Mouse (Mus musculus): ENCODE results near the gene Nup153. TPM values are rescaled to one million over a fixed set of nuclear protein-coding genes. Genes with fewer than 3 reads are reported as not detected.

The Nup153 gene
- polyA plus RNA-seq, 1 experiment from 2014 or later: 8.0 TPM

DNA sequence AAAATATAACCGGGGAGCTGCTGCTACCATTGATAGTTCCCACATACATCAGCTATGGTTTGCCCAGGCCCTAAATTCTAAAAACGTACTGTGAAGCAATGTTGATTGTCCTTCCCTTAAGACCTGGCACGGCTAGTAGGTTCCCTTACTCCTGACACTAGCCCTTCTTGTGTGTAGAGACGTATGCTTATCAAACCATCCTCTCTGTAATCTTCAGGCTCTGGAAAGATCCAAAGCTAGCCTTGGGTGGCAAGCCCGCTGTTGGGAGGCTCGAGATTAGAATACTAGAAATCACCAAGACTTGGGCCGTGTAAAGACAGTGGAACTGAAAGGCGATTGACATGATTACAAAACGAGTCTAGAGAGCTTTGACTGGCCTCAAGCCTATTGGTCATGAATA is 57.2 kb downstream of the Nup153 start:
- DNase-seq (no peak), ATAC-seq (no peak)
- 34% methylated on average over 9 of the region's 9 CpGs for WGBS (ENCODE audit: insufficient replicate concordance)
- H3K4me2 ChIP-seq (ENCODE audit: low read depth, low read length): peak overlapping the region; percentile 91
- peak overlapping the region; percentile 83 for H3K4me3 ChIP-seq (ENCODE audit: low read depth, low read length)
- no peak overlapping the region for H3K27ac ChIP-seq (ENCODE audit: low read depth)
- peaks cover 16% of the 10 kb centered on the region for H3K4me1 ChIP-seq (ENCODE audit: insufficient read depth)
- TF ChIP-seq EP300 (IDR thresholded peaks at IDR 0.05; ENCODE audit: low read depth) (no peak), CTCF (IDR thresholded peaks at IDR 0.05; ENCODE audit: low read depth) (no peak)
- H3K9me3 ChIP-seq (ENCODE audit: low read length): no peaks in the 10 kb centered on the region
- peak overlapping the region; percentile 74 for H3K9ac ChIP-seq (replicated peaks)
- H3K36me3 ChIP-seq (replicated peaks; ENCODE audit: insufficient read depth, low read length): peaks cover 24% of the 10 kb centered on the region; the same call in 1 of the 2 replicates
- no peaks in the 10 kb centered on the region for H3K27me3 ChIP-seq (ENCODE audit: insufficient read depth, low read length)

DNA sequence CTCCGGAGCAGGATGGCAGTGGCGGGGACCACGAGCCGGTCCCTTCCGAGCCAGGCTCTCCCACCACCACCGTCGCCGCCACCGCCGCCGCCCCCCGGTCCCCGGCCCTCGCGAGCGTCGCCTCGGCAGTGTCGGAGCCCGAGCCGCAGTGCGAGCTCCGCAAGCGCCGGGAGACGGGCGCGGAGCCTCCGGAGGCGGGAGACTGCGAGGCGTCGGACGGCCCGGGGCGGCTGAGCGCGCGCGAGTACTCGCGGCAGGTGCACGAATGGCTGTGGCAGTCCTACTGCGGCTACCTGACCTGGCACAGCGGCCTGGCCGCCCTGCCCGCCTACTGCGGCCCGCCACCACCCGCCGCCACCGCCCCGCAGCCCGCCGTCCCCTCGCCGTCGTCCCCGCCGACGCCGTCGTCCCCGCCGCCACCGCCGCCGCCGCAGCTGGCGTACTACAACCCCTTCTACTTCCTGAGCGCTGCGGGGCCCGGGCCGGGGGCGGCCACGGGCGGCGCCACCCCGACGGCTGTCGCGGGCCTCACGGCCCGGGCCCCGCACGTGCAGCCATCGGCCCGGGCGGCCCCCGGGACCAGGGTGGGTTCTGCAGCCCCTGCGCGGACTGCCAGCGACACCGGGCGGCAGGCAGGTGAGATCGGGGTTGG is 58.0 kb downstream of the Nup153 start:
- H3K27me3 ChIP-seq (ENCODE audit: insufficient read depth, low read length): no peaks in the 10 kb centered on the region
- H3K4me2 ChIP-seq (ENCODE audit: low read depth, low read length): peak overlapping the region; percentile 91
- WGBS (ENCODE audit: insufficient replicate concordance): under 1% methylated on average over 68 of the region's 96 CpGs
- TF ChIP-seq CTCF (IDR thresholded peaks at IDR 0.05; ENCODE audit: low read depth) (peak; percentile 19; the same call in 1 of the 2 replicates), EP300 (IDR thresholded peaks at IDR 0.05; ENCODE audit: low read depth) (no peak)
- no peaks in the 10 kb centered on the region for H3K9me3 ChIP-seq (ENCODE audit: low read length)
- H3K4me3 ChIP-seq (ENCODE audit: low read depth, low read length): peak overlapping the region; percentile 83
- peaks cover 18% of the 10 kb centered on the region; the same call in 1 of the 2 replicates for H3K36me3 ChIP-seq (replicated peaks; ENCODE audit: insufficient read depth, low read length)
- peak; percentile 50 for DNase-seq
- H3K4me1 ChIP-seq (ENCODE audit: insufficient read depth): peaks cover 16% of the 10 kb centered on the region
- peak overlapping the region; percentile 74 for H3K27ac ChIP-seq (ENCODE audit: low read depth)
- peak overlapping the region; percentile 74 for H3K9ac ChIP-seq (replicated peaks)
- peak; percentile 70 for ATAC-seq

DNA sequence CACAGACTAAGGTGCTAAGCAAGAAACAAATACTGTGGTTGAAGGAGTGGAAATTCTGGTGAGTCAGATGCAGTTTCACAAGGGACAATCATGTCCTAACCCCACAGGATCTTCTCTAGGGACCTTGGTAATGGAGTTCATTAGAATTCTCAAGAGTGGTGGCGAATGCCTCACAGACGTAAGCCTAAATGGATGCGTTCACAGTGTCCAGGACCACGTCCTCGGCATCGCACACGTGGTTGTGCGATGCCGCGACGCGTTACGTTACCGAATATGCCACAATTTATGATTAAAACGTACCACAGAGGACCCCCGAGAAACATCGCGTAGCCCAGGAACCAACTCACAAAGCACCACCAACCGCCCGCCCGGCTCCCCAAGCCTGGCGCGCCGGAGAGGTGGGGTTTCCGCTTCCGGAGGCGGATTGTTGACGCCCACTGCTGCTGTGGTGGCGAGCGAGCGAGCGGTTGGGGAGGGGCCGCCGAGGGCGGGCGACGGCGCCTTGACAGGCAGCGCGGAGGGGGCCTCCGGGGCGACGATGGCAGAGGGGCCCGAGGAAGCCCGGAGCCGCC is 58.6 kb downstream of the Nup153 start, which contains the start of gene Fam8a1:
Fam8a1 (plus strand) TSS at position 475 of the 572 bp plus-strand sequence.
- Histone ChIP-seq H3K9me3 (ENCODE audit: low read length) (no peaks in the 10 kb centered on the region), H3K4me1 (ENCODE audit: insufficient read depth) (peaks cover 16% of the 10 kb centered on the region), H3K4me3 (ENCODE audit: low read depth, low read length) (peak within 1 kb of the TSS; percentile 83), H3K36me3 (replicated peaks; ENCODE audit: insufficient read depth, low read length) (peaks cover 14% of the 10 kb centered on the region; the same call in 1 of the 2 replicates), H3K4me2 (ENCODE audit: low read depth, low read length) (peak within 1 kb of the TSS; percentile 91), H3K27me3 (ENCODE audit: insufficient read depth, low read length) (no peaks in the 10 kb centered on the region), H3K27ac (ENCODE audit: low read depth) (peak within 1 kb of the TSS; percentile 74), H3K9ac (replicated peaks) (peak within 1 kb of the TSS; percentile 74)
- 0 out of 2 replicates have a peak, but pooled peaks have one; percentile 42 for TF ChIP-seq EP300 (IDR thresholded peaks at IDR 0.05; ENCODE audit: low read depth)
- no peak for TF ChIP-seq CTCF (IDR thresholded peaks at IDR 0.05; ENCODE audit: low read depth)
- ATAC-seq (peak; percentile 98), DNase-seq (peak; percentile 94)
- WGBS (ENCODE audit: insufficient replicate concordance): 2% methylated on average over 42 of the region's 46 CpGs

DNA sequence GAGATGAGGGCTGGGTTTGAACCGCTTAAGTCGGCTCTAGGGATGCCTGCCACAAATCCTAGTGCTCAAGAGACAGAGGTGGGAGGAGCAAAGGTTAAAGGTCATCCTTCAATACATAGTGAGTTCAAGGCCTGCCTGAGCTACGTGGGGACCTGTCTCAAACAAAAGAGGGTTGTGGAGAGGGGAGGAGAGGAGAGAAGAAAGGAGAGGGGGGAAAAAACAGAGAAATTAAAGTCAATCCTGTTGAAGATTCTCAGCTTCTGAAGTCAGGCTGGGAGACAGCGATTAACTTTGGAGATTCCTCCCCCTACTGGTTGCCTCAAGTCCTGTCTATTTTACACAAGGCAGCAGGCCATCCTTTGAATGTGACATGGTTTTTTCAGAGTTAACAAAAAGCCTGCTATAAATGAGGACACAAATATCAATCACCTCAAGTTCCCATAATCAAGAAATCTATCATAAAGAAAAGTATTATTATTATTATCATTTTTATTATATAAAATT is 64.2 kb downstream of the Nup153 start:
- ATAC-seq (no peak), DNase-seq (no peak)
- 40% methylated on average over 4 of the region's 4 CpGs for WGBS (ENCODE audit: insufficient replicate concordance)

DNA sequence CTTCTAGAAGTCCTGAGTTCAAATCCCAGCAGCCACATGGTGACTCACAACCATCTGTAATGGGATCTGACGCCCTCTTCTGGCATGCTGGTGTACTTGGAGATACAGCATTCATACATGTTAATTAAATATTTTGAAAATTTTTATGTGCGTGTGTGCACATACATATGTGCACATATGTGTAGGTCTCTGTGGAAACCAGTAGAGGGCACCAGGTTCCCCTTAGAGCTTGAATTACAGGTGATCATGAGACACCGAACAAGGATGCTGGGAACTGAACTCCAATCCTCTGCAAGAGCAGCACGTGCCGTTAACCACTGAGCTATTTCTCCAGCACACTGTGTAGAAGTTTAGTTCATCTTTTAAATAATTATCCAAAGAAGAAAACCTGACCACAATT is 68.5 kb downstream of the Nup153 start:
- H3K36me3 ChIP-seq (replicated peaks; ENCODE audit: insufficient read depth, low read length): no peaks in the 10 kb centered on the region
- ATAC-seq (no peak), DNase-seq (no peak)
- H3K4me3 ChIP-seq (ENCODE audit: low read depth, low read length): no peak overlapping the region
- no peaks in the 10 kb centered on the region for H3K4me1 ChIP-seq (ENCODE audit: insufficient read depth)
- H3K9ac ChIP-seq (replicated peaks): no peak overlapping the region
- 87% methylated on average over 5 of the region's 5 CpGs for WGBS (ENCODE audit: insufficient replicate concordance)
- H3K4me2 ChIP-seq (ENCODE audit: low read depth, low read length): no peak overlapping the region
- no peaks in the 10 kb centered on the region for H3K27me3 ChIP-seq (ENCODE audit: insufficient read depth, low read length)
- H3K9me3 ChIP-seq (ENCODE audit: low read length): no peaks in the 10 kb centered on the region
- H3K27ac ChIP-seq (ENCODE audit: low read depth): no peak overlapping the region
- TF ChIP-seq CTCF (IDR thresholded peaks at IDR 0.05; ENCODE audit: low read depth) (peak; percentile 38; the same call in 1 of the 2 replicates), EP300 (IDR thresholded peaks at IDR 0.05; ENCODE audit: low read depth) (no peak)

More for the DNA sequence above, 64.2 kb downstream of the Nup153 start:
- H3K27ac ChIP-seq (ENCODE audit: low read depth): no peak overlapping the region
- H3K27me3 ChIP-seq (ENCODE audit: insufficient read depth, low read length): no peaks in the 10 kb centered on the region
- peaks cover under 1% of the 10 kb centered on the region; the same call in 1 of the 2 replicates for H3K4me1 ChIP-seq (ENCODE audit: insufficient read depth)
- H3K4me3 ChIP-seq (ENCODE audit: low read depth, low read length): no peak overlapping the region
- no peaks in the 10 kb centered on the region for H3K9me3 ChIP-seq (ENCODE audit: low read length)
- H3K36me3 ChIP-seq (replicated peaks; ENCODE audit: insufficient read depth, low read length): no peaks in the 10 kb centered on the region
- no peak for TF ChIP-seq EP300 (IDR thresholded peaks at IDR 0.05; ENCODE audit: low read depth)
- peak; percentile 66 for TF ChIP-seq CTCF (IDR thresholded peaks at IDR 0.05; ENCODE audit: low read depth)
- H3K4me2 ChIP-seq (ENCODE audit: low read depth, low read length): no peak overlapping the region
- no peak overlapping the region for H3K9ac ChIP-seq (replicated peaks)

DNA sequence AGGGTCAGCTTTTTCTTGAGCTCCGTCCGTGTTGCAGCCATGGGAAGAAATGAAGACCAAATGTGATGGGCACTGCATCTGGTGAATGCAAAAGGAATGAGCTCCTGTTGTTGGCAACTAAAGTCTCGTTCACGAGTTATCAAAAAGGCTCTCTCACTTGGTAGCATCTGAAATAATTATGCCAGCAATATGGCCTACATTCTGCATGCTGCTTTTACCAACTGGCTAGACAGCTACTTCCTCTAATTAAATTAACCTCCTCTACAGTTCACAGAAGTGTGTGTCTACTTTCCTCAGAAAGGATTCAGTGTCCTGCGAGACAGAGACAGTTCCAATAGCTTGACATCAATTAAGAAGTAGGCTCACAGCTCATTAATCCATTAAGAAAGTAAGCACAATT is 73.2 kb downstream of the Nup153 start:
- DNase-seq (no peak), ATAC-seq (no peak)
- Histone ChIP-seq H3K9ac (replicated peaks) (no peak overlapping the region), H3K4me3 (ENCODE audit: low read depth, low read length) (no peak overlapping the region), H3K27ac (ENCODE audit: low read depth) (no peak overlapping the region), H3K4me2 (ENCODE audit: low read depth, low read length) (no peak overlapping the region), H3K4me1 (ENCODE audit: insufficient read depth) (no peaks in the 10 kb centered on the region), H3K36me3 (replicated peaks; ENCODE audit: insufficient read depth, low read length) (no peaks in the 10 kb centered on the region), H3K27me3 (ENCODE audit: insufficient read depth, low read length) (no peaks in the 10 kb centered on the region), H3K9me3 (ENCODE audit: low read length) (no peaks in the 10 kb centered on the region)
- 75% methylated on average over 5 of the region's 5 CpGs for WGBS (ENCODE audit: insufficient replicate concordance)
- TF ChIP-seq EP300 (IDR thresholded peaks at IDR 0.05; ENCODE audit: low read depth) (no peak), CTCF (IDR thresholded peaks at IDR 0.05; ENCODE audit: low read depth) (no peak)

All from liver, postnatal 0 days (tissue).